Mouse (Mus musculus) A20 (cell line): Measurements from ENCODE around the gene Slc45a1.
A peak's percentile ranks its signal among the peaks of the same experiment; 100 is the strongest.

Experiments used
- DNase-seq: peaks from one replicate; pipeline ENCODE4 v3.0.0-alpha.2; 2011; ENCODE audit warnings: low read depth, low spot score

Gene Slc45a1

GRCm38 (mm10) chr4:150651390-150652277, at the start of gene Slc45a1:
Slc45a1 (minus strand) TSS chr4:150652174.
- no peak for DNase-seq

- no peak for DNase-seq
Observed at GRCm38 (mm10) chr4:150700849-150701248, 48.9 kb upstream of the Slc45a1 start.

- DNase-seq = no peak
Observed at GRCm38 (mm10) chr4:150694434-150695108, 42.6 kb upstream of the Slc45a1 start.

- no peak for DNase-seq
Observed at GRCm38 (mm10) chr4:150692861-150693403, 41.0 kb upstream of the Slc45a1 start.

DNA sequence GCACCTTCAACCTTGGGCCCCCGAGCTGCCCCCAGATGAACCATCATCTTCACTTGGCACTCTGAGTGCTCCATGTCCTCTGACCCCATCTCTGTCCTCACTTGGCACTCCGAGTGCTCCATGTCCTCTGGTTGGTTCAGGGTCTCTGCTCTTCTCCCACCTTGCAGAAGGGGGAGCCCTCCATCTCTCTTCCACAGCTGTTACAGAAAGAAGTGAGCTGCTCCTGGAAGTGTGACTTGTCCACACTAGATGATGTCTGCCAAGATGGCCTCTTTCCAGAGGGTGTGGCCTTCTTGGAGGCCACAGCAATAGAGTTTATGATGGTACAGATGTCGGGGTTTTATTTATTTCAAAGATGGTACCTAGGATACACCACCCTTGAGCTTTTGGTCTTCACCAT, 38.8 kb upstream of the Slc45a1 start:
- no peak for DNase-seq

DNA sequence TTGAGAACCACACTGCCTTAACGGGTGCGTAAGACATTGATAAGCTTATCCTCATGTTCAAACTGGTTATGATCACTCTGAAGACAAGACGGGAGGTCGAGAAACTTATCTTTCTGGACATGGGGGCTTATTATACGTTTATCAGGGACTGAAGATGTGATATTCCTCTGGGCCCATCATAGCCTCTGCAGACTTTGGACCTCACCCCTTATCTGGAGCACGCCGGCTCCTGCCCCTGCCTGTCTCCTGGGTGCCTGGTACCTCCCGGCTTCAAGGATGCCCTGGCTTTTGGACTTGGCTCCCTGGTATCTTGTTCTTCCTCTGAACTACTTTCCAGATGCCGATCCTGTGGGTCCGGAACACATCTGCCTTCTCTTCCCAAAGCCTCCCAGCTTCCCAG, 37.6 kb upstream of the Slc45a1 start:
- DNase-seq = no peak

GRCm38 (mm10) chr4:150687126-150687753, 35.3 kb upstream of the Slc45a1 start:
- no peak for DNase-seq

GRCm38 (mm10) chr4:150686538-150686937, 34.6 kb upstream of the Slc45a1 start:
- DNase-seq = no peak

DNA sequence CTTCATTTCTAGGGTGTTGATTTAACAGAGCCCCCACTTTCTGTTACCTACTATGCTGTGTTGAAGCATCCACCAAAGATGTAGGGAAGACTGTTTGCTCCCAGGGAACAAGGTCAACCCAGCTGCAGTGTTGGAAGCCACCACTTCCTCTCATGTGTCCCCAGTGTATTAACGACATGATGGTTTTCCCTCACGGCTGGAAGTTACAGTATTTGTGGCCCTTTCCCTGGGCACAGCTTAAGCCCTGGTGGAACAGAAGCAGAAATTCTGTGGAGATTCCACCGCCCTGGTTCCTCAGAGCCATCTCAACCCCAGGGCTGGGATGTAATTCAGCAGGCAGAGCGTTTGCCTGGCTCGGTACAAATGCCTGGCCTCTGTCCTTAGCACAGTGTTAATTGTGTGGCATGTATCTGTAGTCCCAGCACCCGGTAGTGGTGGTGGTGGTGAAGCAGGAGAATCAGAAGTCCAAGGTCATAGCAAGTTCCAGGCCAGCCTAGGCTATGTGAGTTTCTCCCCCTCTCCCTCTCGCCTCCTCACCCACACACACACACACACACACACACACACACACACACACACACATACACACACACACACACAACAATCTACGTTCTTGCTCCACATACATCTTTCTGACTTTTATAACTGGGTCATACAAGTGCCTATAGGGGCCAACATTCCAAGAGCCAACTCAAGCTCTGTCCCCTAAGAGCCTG, 34.0 kb upstream of the Slc45a1 start:
- no peak for DNase-seq

- DNase-seq = peak; percentile 58
Observed at GRCm38 (mm10) chr4:150685043-150685777, 33.2 kb upstream of the Slc45a1 start.

DNA sequence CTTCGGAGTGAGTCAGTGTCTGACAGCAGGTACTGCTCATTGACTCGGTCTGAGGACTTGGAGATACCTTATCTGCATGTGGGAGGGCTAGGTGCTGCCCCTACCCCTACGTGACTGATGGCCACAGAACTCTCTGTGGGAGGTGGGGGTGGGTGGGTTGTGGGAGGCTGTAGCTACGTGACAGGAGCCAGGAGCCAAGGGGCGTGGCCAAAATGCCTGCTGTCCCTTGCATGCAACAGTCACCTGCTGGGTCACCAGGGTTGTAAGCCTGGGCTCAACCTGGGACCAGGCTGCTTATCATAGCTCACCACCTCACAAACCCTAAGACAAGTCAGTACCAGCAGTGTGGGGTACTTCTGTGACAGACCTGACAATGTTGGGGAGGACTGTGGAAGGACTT, 28.4 kb upstream of the Slc45a1 start:
- peak; percentile 83 for DNase-seq

DNA sequence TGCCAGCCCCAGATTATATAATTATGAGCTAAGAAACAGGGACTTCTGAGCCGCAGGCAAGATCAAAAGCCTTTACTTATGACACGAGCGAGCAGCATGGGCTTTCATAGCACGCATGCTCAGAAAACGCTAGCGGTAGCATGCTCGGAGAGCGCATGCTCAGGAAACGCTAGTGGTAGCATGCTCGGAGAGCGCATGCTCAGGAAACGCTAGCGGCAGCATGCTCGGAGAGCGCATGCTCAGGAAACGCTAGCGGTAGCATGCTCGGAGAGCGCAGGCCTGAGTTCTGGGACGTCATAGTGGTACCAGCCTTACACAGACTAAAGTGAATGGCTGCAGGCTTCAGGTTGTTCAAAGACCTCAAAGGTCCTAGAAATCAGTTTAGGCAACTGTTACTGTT, 26.8 kb upstream of the Slc45a1 start:
- no peak for DNase-seq

GRCm38 (mm10) chr4:150677846-150678224, 25.9 kb upstream of the Slc45a1 start:
- DNase-seq = no peak

GRCm38 (mm10) chr4:150677126-150677845, 25.3 kb upstream of the Slc45a1 start:
- no peak for DNase-seq

DNA sequence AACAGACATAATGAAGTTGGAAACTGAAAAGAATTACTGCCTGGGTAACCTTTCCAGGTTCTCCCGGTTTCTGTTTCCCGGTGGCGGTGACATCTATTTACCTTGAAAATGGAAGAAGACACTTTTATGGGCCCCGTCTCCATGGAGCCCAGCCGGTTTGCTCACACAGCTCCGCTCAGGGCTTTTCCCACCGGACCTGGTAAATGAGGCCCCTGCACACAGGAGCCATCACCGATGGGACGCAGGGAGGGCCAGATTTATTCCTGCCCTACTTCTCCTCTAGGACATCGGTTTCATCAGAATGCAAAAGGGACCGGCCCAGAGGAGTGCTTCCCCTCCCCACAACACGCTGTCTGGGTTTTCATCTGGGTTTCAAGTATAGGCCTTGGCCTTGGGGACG, 24.1 kb upstream of the Slc45a1 start:
- no peak for DNase-seq

GRCm38 (mm10) chr4:150675274-150675673, 23.3 kb upstream of the Slc45a1 start:
- no peak for DNase-seq

DNA sequence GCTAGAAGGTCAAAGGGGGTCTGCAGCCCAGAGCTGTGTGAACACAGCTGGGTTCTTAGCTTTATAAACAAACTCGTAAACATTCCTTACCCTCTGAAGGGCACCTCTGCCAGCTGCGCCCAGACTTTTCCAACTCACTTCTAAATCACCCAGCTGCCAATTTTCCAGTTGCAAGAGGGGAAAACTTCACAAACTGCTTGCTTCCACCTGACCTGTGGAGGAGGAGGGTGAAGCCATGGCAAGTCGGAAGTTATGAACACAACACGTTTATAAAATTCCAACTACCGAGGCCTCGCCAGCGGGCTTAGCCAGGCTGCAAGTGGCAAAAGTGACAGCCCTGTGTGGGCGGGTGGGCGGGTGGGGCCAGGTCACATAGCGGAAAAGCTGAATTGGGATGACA, 13.8 kb upstream of the Slc45a1 start:
- DNase-seq = no peak

DNA sequence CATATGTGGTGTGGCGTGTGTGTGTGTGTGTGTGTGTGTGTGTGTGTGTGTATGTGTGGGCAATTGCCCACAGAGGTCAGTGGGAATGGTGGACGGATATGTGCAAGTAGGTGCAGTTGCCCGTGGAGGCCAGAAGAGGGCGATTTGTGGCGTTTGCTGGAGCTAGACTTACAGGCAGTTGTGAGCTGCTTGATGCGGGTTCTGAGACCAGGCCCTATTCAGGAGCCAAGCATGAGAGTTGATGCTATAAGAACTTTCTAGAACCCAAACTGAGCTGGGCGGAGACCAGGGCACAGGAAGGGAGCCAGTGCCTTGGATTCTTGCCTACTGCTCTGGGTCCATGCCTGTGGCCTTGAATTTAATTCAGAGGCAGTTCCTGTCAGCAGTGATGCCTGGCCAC, 12.8 kb upstream of the Slc45a1 start:
- peak; percentile 51 for DNase-seq

- DNase-seq = peak; percentile 84
Observed at GRCm38 (mm10) chr4:150663192-150663591, 11.2 kb upstream of the Slc45a1 start.

DNA sequence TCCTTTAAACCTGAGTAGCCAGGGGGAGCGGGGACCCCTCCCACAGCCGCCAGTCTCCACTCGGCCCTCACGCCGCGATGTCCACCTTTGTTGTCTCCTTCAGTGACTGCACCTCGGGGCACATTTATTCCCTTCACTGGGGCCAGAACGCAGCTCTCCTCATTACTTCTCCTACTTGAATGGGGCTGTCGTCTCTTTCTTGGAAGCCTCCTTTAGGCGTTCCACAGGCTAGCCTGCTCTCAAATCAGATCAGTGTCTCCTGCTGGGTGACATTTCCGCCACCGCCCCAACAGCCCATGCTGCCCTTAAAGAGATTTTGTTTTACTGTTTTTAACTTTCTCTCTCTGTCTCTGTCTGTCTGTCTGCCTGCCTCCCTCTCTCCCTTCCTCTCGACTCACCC, 9.9 kb upstream of the Slc45a1 start:
- DNase-seq = no peak
